Mouse (Mus musculus): ENCODE measurements around the gene Npas3. TPM values are rescaled to one million over a fixed set of nuclear protein-coding genes. Genes with fewer than 3 reads are reported as not detected.
A peak's percentile ranks its signal among the peaks of the same experiment; 100 is the strongest.

Gene Npas3
- polyA plus RNA-seq, 1 experiment from 2014 or later, result 12.2 TPM

- WGBS, result 10% methylated on average over 8 of the region's 8 CpGs
- no peaks in the 10 kb centered on the region for H3K27me3 ChIP-seq (ENCODE audit: insufficient read depth, poor library complexity, severe bottlenecking)
- no peak overlapping the region; the same call in 1 of the 2 replicates for H3K4me3 ChIP-seq
- peak; percentile 75 for DNase-seq (ENCODE audit: low spot score)
- peak overlapping the region; percentile 93 for H3K27ac ChIP-seq
- peaks cover 57% of the 10 kb centered on the region for H3K4me1 ChIP-seq (replicated peaks)
- H3K36me3 ChIP-seq, result no peaks in the 10 kb centered on the region
- no peaks in the 10 kb centered on the region for H3K9me3 ChIP-seq
Measured at GRCm38 (mm10) chr12:54034666-54035346, 786.3 kb downstream of the Npas3 start.

GRCm38 (mm10) chr12:54037602-54038001, 789.1 kb downstream of the Npas3 start:
- no peaks in the 10 kb centered on the region for H3K9me3 ChIP-seq
- no peak overlapping the region for H3K27ac ChIP-seq
- peaks cover 35% of the 10 kb centered on the region for H3K4me1 ChIP-seq (replicated peaks)
- DNase-seq (ENCODE audit: low spot score), result no peak
- no peaks in the 10 kb centered on the region for H3K27me3 ChIP-seq (ENCODE audit: insufficient read depth, poor library complexity, severe bottlenecking)
- 94% methylated on average over 3 of the region's 3 CpGs for WGBS
- no peaks in the 10 kb centered on the region for H3K36me3 ChIP-seq
- no peak overlapping the region for H3K4me3 ChIP-seq

GRCm38 (mm10) chr12:54042996-54043544, 794.6 kb downstream of the Npas3 start:
- H3K27me3 ChIP-seq (ENCODE audit: insufficient read depth, poor library complexity, severe bottlenecking), result no peaks in the 10 kb centered on the region
- no peak for DNase-seq (ENCODE audit: low spot score)
- H3K9me3 ChIP-seq, result no peaks in the 10 kb centered on the region
- no peaks in the 10 kb centered on the region for H3K36me3 ChIP-seq
- no peak overlapping the region for H3K4me3 ChIP-seq
- WGBS, result 50% methylated on average over 9 of the region's 9 CpGs
- H3K27ac ChIP-seq, result peak overlapping the region; percentile 59
- peaks cover 26% of the 10 kb centered on the region for H3K4me1 ChIP-seq (replicated peaks)

GRCm38 (mm10) chr12:54044606-54045334, 796.3 kb downstream of the Npas3 start:
- DNase-seq (ENCODE audit: low spot score), result no peak
- Histone ChIP-seq H3K4me1 (replicated peaks) (peaks cover 26% of the 10 kb centered on the region), H3K4me3 (no peak overlapping the region), H3K27me3 (ENCODE audit: insufficient read depth, poor library complexity, severe bottlenecking) (peaks cover 3% of the 10 kb centered on the region; the same call in 1 of the 2 replicates), H3K9me3 (no peaks in the 10 kb centered on the region), H3K27ac (no peak overlapping the region), H3K36me3 (no peaks in the 10 kb centered on the region)
- WGBS, result 79% methylated on average over 15 of the region's 15 CpGs

GRCm38 (mm10) chr12:54045360-54045759, 796.9 kb downstream of the Npas3 start:
- peaks cover 26% of the 10 kb centered on the region for H3K4me1 ChIP-seq (replicated peaks)
- H3K27me3 ChIP-seq (ENCODE audit: insufficient read depth, poor library complexity, severe bottlenecking), result peaks cover 3% of the 10 kb centered on the region; the same call in 1 of the 2 replicates
- no peak for DNase-seq (ENCODE audit: low spot score)
- no peaks in the 10 kb centered on the region for H3K36me3 ChIP-seq
- H3K27ac ChIP-seq, result 0 out of 2 replicates have a peak overlapping the region, but pooled peaks have one; percentile 16
- H3K9me3 ChIP-seq, result no peaks in the 10 kb centered on the region
- no peak overlapping the region for H3K4me3 ChIP-seq
- 79% methylated on average over 4 of the region's 4 CpGs for WGBS

GRCm38 (mm10) chr12:54046824-54047223, 798.3 kb downstream of the Npas3 start:
- Histone ChIP-seq H3K36me3 (no peaks in the 10 kb centered on the region), H3K4me3 (no peak overlapping the region), H3K27me3 (ENCODE audit: insufficient read depth, poor library complexity, severe bottlenecking) (peaks cover 3% of the 10 kb centered on the region), H3K27ac (no peak overlapping the region), H3K4me1 (replicated peaks) (peaks cover 27% of the 10 kb centered on the region), H3K9me3 (no peaks in the 10 kb centered on the region)
- no peak for DNase-seq (ENCODE audit: low spot score)
- WGBS, result 38% methylated on average over 6 of the region's 6 CpGs

- H3K4me1 ChIP-seq (replicated peaks), result peaks cover 32% of the 10 kb centered on the region
- H3K27me3 ChIP-seq (ENCODE audit: insufficient read depth, poor library complexity, severe bottlenecking), result peaks cover 3% of the 10 kb centered on the region
- 89% methylated on average over 5 of the region's 5 CpGs for WGBS
- H3K36me3 ChIP-seq, result no peaks in the 10 kb centered on the region
- no peak for DNase-seq (ENCODE audit: low spot score)
- H3K4me3 ChIP-seq, result no peak overlapping the region
- no peak overlapping the region for H3K27ac ChIP-seq
- no peaks in the 10 kb centered on the region for H3K9me3 ChIP-seq
Measured at GRCm38 (mm10) chr12:54048126-54048525, 799.6 kb downstream of the Npas3 start.

- Histone ChIP-seq H3K4me3 (no peak overlapping the region), H3K4me1 (replicated peaks) (peaks cover 30% of the 10 kb centered on the region), H3K27ac (no peak overlapping the region), H3K9me3 (no peaks in the 10 kb centered on the region), H3K36me3 (no peaks in the 10 kb centered on the region), H3K27me3 (ENCODE audit: insufficient read depth, poor library complexity, severe bottlenecking) (peaks cover 3% of the 10 kb centered on the region)
- no peak for DNase-seq (ENCODE audit: low spot score)
- WGBS, result 88% methylated on average over 4 of the region's 4 CpGs
Measured at GRCm38 (mm10) chr12:54049926-54050325, 801.4 kb downstream of the Npas3 start.

GRCm38 (mm10) chr12:54052939-54053338, 804.5 kb downstream of the Npas3 start:
- WGBS, result 27% methylated on average over 3 of the region's 3 CpGs
- H3K27ac ChIP-seq, result peak overlapping the region; percentile 69
- no peak for DNase-seq (ENCODE audit: low spot score)

GRCm38 (mm10) chr12:54053598-54053997, 805.1 kb downstream of the Npas3 start:
- H3K27ac ChIP-seq, result peak overlapping the region; percentile 69
- no peak overlapping the region for H3K4me3 ChIP-seq
- H3K36me3 ChIP-seq, result no peaks in the 10 kb centered on the region
- H3K27me3 ChIP-seq (ENCODE audit: insufficient read depth, poor library complexity, severe bottlenecking), result peaks cover 3% of the 10 kb centered on the region
- 88% methylated on average over 6 of the region's 6 CpGs for WGBS
- peaks cover 38% of the 10 kb centered on the region for H3K4me1 ChIP-seq (replicated peaks)
- no peaks in the 10 kb centered on the region for H3K9me3 ChIP-seq
- no peak for DNase-seq (ENCODE audit: low spot score)

More at GRCm38 (mm10) chr12:54052939-54053338, 804.5 kb downstream of the Npas3 start:
- Histone ChIP-seq H3K4me1 (replicated peaks) (peaks cover 32% of the 10 kb centered on the region), H3K4me3 (no peak overlapping the region), H3K9me3 (no peaks in the 10 kb centered on the region), H3K36me3 (no peaks in the 10 kb centered on the region), H3K27me3 (ENCODE audit: insufficient read depth, poor library complexity, severe bottlenecking) (peaks cover 3% of the 10 kb centered on the region)

- no peak overlapping the region for H3K4me3 ChIP-seq
- 19% methylated on average over 8 of the region's 8 CpGs for WGBS
- H3K27me3 ChIP-seq (ENCODE audit: insufficient read depth, poor library complexity, severe bottlenecking), result peaks cover 8% of the 10 kb centered on the region; the same call in 1 of the 2 replicates
- H3K4me1 ChIP-seq (replicated peaks), result peaks cover 32% of the 10 kb centered on the region
- H3K27ac ChIP-seq, result no peak overlapping the region
- peak; percentile 86 for DNase-seq (ENCODE audit: low spot score)
- H3K36me3 ChIP-seq, result no peaks in the 10 kb centered on the region
- no peaks in the 10 kb centered on the region for H3K9me3 ChIP-seq
Measured at GRCm38 (mm10) chr12:54060732-54061131, 812.3 kb downstream of the Npas3 start.

- 73% methylated on average over 6 of the region's 6 CpGs for WGBS
- H3K27ac ChIP-seq, result no peak overlapping the region
- peaks cover 10% of the 10 kb centered on the region for H3K27me3 ChIP-seq (ENCODE audit: insufficient read depth, poor library complexity, severe bottlenecking)
- H3K9me3 ChIP-seq, result no peaks in the 10 kb centered on the region
- no peak overlapping the region for H3K4me3 ChIP-seq
- DNase-seq (ENCODE audit: low spot score), result no peak
- no peaks in the 10 kb centered on the region for H3K36me3 ChIP-seq
- peaks cover 32% of the 10 kb centered on the region for H3K4me1 ChIP-seq (replicated peaks)
Measured at GRCm38 (mm10) chr12:54061168-54061567, 812.7 kb downstream of the Npas3 start.

GRCm38 (mm10) chr12:54064986-54065385, 816.5 kb downstream of the Npas3 start:
- Histone ChIP-seq H3K27me3 (ENCODE audit: insufficient read depth, poor library complexity, severe bottlenecking) (peaks cover 45% of the 10 kb centered on the region), H3K36me3 (peaks cover 7% of the 10 kb centered on the region), H3K4me3 (no peak overlapping the region), H3K4me1 (replicated peaks) (peaks cover 22% of the 10 kb centered on the region), H3K9me3 (no peaks in the 10 kb centered on the region), H3K27ac (no peak overlapping the region)
- 85% methylated on average over 16 of the region's 16 CpGs for WGBS
- no peak for DNase-seq (ENCODE audit: low spot score)
